Mouse (Mus musculus) hindbrain, embryonic 16.5 days (tissue): ENCODE data around the gene Cpt1a. TPM values are rescaled to one million over a fixed set of nuclear protein-coding genes. Genes with fewer than 3 reads are reported as not detected.
A peak's percentile ranks its signal among the peaks of the same experiment; 100 is the strongest.

Experiments
- ATAC-seq: fragments of 200-750 bp; cut with Nextera tagmentation; 2 replicates; pipeline ENCODE4 v1.8.0; 2017; ENCODE audit warnings: moderate TSS enrichment, moderate library complexity
- H3K27ac ChIP-seq: fragments of 300-500 bp; sonication (generic); 2 replicates; pipeline ENCODE4 v1.5.1; 2014; ENCODE audit warnings: low read depth, mild to moderate bottlenecking, control low read depth, low read length, moderate library complexity
- H3K27me3 ChIP-seq: fragments of 300-500 bp; sonication (generic); replicated peaks from 2 replicates; pipeline ENCODE4 v1.6.1; 2014; ENCODE audit warnings: low read length; ENCODE audit not compliant: control insufficient read depth, insufficient read depth
- H3K36me3 ChIP-seq: fragments of 300-500 bp; sonication (generic); 2 replicates; pipeline ENCODE4 v1.6.1; 2014; ENCODE audit warnings: mild to moderate bottlenecking, low read length, moderate library complexity, mixed read lengths; ENCODE audit not compliant: control insufficient read depth, insufficient read depth
- H3K4me1 ChIP-seq: fragments of 300-500 bp; sonication (generic); 2 replicates; pipeline ENCODE4 v1.6.1; 2014; ENCODE audit warnings: low read depth, low read length; ENCODE audit not compliant: control insufficient read depth, insufficient read depth
- H3K4me2 ChIP-seq: fragments of 300-500 bp; sonication (generic); 2 replicates; pipeline ENCODE4 v1.6.1; 2014; ENCODE audit warnings: mild to moderate bottlenecking, low read length, control low read depth, moderate library complexity
- H3K4me3 ChIP-seq: fragments of 300-500 bp; sonication (generic); 2 replicates; pipeline ENCODE4 v1.5.1; 2014; ENCODE audit warnings: mild to moderate bottlenecking, low read length, control low read depth, moderate library complexity
- H3K9ac ChIP-seq: fragments of 300-500 bp; sonication (generic); 2 replicates; pipeline ENCODE4 v1.6.1; 2014; ENCODE audit warnings: low read depth, mild to moderate bottlenecking, control low read depth, low read length, moderate library complexity
- H3K9me3 ChIP-seq: fragments of 300-500 bp; sonication (generic); 2 replicates; pipeline ENCODE4 v1.6.1; 2014; ENCODE audit warnings: mild to moderate bottlenecking, low read length, moderate library complexity; ENCODE audit not compliant: control insufficient read depth
- WGBS: fragments of 180-500 bp; shearing (Covaris S2); extraction: QIAGEN DNeasy Blood & Tissue Kit; methylation state at CpG from one replicate; pipeline ENCODE4 v1.1.7; 2014; 5-methylcytosine and 5-hydroxymethylcytosine counted together
- polyA plus RNA-seq: library from polyadenylated mRNA; unstranded; fragments of >200 nt; fragmentation: Nextera tagmentation; extraction: Ambion mirVana; gene quantifications from 2 replicates; pipeline ENCODE4 v1.2.1, GENCODE M21; 2015

The Cpt1a gene
- polyA plus RNA-seq, 1 experiment from 2014 or later: 17.6 TPM

DNA sequence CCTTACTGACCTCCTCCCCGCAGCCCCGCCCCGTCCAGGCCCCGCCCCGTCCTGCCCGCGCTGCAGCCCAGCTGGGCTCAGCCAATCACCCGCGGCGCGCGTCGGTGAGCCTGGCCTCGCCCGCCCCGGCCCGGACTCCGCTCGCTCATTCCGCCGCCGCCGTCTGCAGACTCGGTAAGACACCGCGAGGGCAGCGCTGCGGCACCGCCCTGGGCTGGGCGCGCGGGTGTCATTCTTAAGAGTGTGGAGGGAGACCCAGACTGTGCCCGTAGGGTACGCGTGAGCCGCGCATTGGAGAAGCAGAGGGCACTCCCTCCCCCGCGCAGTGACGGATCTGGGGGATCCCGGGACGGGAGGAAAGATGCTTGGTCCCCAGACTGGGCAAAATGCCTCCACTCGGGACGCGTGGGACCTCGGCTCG, 1.1 kb downstream of the Cpt1a start:
- Histone ChIP-seq H3K27ac (peak overlapping the region; percentile 32), H3K9ac (peak overlapping the region; percentile 62), H3K36me3 (no peaks in the 10 kb centered on the region), H3K27me3 (peaks cover 8% of the 10 kb centered on the region; the same call in 1 of the 2 replicates), H3K4me3 (peak overlapping the region; percentile 56), H3K9me3 (no peaks in the 10 kb centered on the region), H3K4me2 (peak overlapping the region; percentile 79), H3K4me1 (peaks cover 24% of the 10 kb centered on the region)
- 1% methylated on average over 40 of the region's 47 CpGs for WGBS
- peak; percentile 71 for ATAC-seq

DNA sequence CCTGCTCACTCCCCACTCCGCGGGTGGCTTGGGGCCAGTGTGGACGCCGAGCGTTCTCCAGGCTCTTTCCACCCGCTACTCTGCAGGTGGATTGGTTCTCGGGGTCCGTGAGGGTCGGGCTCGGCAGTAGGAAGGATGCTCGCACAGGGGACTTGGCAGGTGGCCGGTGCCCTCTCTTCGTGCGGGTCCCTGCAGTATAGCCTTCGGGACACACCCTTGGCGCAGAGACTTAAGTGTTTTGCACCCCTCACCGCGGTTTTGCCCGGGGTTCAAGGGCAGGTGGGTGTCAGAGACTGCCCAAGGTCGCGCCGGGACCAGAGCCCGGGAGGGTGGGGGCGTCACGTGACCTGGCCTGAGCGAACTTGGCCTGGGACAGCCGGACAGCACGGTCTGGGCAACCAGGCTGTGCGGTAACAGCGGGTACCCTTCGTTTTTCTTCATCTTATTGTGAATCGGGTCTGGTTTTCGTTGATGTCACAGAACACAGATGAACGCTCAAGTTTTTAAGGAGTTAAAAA, 1.7 kb downstream of the Cpt1a start:
- peaks cover 24% of the 10 kb centered on the region for H3K4me1 ChIP-seq
- H3K27me3 ChIP-seq: peaks cover 8% of the 10 kb centered on the region; the same call in 1 of the 2 replicates
- WGBS: under 1% methylated on average over 34 of the region's 34 CpGs
- peak; percentile 31 for ATAC-seq
- H3K36me3 ChIP-seq: no peaks in the 10 kb centered on the region
- H3K9me3 ChIP-seq: no peaks in the 10 kb centered on the region
- H3K4me2 ChIP-seq: peak overlapping the region; percentile 79
- peak overlapping the region; percentile 89 for H3K27ac ChIP-seq
- peak overlapping the region; percentile 62 for H3K9ac ChIP-seq
- peak overlapping the region; percentile 56 for H3K4me3 ChIP-seq

GRCm38 (mm10) chr19:3324271-3324811, 2.2 kb downstream of the Cpt1a start:
- Histone ChIP-seq H3K27ac (peak overlapping the region; percentile 89), H3K27me3 (peaks cover 8% of the 10 kb centered on the region; the same call in 1 of the 2 replicates), H3K9ac (peak overlapping the region; percentile 62), H3K4me3 (peak overlapping the region; percentile 56), H3K4me2 (peak overlapping the region; percentile 79), H3K4me1 (peaks cover 24% of the 10 kb centered on the region), H3K9me3 (no peaks in the 10 kb centered on the region), H3K36me3 (no peaks in the 10 kb centered on the region)
- ATAC-seq: no peak
- 2% methylated on average over 17 of the region's 17 CpGs for WGBS

DNA sequence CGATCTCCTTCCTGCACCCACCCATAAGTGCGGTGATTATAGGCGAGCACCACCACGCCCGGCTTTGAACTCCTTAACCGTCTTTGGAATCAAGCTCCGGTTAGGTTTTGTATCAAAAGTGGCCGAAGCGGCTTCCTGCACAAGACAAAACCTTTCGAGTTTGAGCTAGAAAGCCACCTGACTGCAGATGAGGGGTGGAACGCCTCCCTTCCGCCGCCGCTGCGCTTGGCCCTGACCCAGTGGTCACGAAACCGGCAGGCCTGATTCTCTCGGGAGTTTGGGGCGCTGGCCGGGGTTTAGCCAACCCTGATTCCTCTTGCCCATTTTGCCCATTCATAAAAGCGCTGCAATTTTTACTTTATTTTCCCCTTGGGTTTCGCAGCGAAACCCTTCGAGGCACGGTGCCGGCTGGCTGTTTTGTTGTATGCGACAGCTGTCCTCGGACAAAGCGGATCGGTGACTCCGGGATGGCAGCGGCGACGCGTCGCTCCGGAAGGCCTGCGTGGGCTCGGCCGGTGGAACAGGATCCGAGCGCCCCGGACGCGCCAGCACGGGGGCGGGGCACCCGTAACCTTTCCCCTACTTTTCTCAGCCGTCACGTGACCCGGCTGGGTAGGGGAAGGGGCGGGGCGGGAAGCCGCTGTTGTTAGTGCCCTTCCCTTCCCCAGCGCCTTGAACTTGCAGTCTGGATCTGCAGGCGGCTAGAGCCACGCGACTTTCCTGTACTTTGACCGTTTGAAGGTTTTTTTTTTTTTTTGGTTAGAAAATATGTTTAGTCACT, 3.0 kb downstream of the Cpt1a start:
- Histone ChIP-seq H3K27ac (peak overlapping the region; percentile 89), H3K36me3 (no peaks in the 10 kb centered on the region), H3K4me3 (peak overlapping the region; percentile 56), H3K4me1 (peaks cover 24% of the 10 kb centered on the region), H3K4me2 (peak overlapping the region; percentile 79), H3K27me3 (peaks cover 8% of the 10 kb centered on the region; the same call in 1 of the 2 replicates), H3K9me3 (no peaks in the 10 kb centered on the region), H3K9ac (peak overlapping the region; percentile 61)
- under 1% methylated on average over 59 of the region's 59 CpGs for WGBS
- ATAC-seq: peak; percentile 83

GRCm38 (mm10) chr19:3325771-3326478, 3.8 kb downstream of the Cpt1a start:
- H3K27me3 ChIP-seq: peaks cover 8% of the 10 kb centered on the region; the same call in 1 of the 2 replicates
- peak overlapping the region; percentile 79 for H3K4me2 ChIP-seq
- WGBS: 35% methylated on average over 15 of the region's 15 CpGs
- H3K36me3 ChIP-seq: no peaks in the 10 kb centered on the region
- peak overlapping the region; percentile 61; the same call in 1 of the 2 replicates for H3K9ac ChIP-seq
- H3K9me3 ChIP-seq: no peaks in the 10 kb centered on the region
- peaks cover 24% of the 10 kb centered on the region for H3K4me1 ChIP-seq
- H3K4me3 ChIP-seq: peak overlapping the region; percentile 56
- H3K27ac ChIP-seq: peak overlapping the region; percentile 89
- no peak for ATAC-seq

GRCm38 (mm10) chr19:3326479-3327047, 4.4 kb downstream of the Cpt1a start:
- Histone ChIP-seq H3K9ac (no peak overlapping the region), H3K4me2 (peak overlapping the region; percentile 79)

DNA sequence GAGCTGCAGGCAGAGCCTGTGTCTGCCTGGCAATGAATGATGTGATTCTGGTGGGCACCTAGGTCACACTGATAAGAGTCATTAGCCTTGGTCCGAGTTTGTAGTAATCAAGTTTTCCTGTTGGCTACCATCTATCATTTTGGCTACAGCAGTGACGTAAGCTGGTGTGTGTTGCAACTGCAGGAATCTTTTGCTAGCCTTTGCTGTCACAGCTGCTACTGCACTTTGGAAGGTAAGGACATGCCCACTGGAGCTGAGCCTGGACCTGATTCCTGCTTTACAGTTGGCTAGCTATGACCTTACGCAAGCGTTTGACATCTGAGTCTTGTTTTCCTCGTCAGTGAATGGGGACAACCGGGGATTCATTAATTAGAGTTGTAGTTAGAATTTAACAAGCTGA, 11.1 kb downstream of the Cpt1a start:
- H3K4me1 ChIP-seq: peaks cover 9% of the 10 kb centered on the region
- H3K4me2 ChIP-seq: no peak overlapping the region
- H3K4me3 ChIP-seq: no peak overlapping the region
- no peaks in the 10 kb centered on the region for H3K27me3 ChIP-seq
- no peak overlapping the region for H3K9ac ChIP-seq
- ATAC-seq: no peak
- 45% methylated on average over 6 of the region's 6 CpGs for WGBS
- no peaks in the 10 kb centered on the region for H3K9me3 ChIP-seq
- no peak overlapping the region for H3K27ac ChIP-seq
- no peaks in the 10 kb centered on the region for H3K36me3 ChIP-seq

More at GRCm38 (mm10) chr19:3326479-3327047, 4.4 kb downstream of the Cpt1a start:
- H3K4me3 ChIP-seq: no peak overlapping the region
- WGBS: 80% methylated on average over 12 of the region's 12 CpGs
- no peaks in the 10 kb centered on the region for H3K9me3 ChIP-seq
- H3K4me1 ChIP-seq: peaks cover 24% of the 10 kb centered on the region
- H3K27me3 ChIP-seq: peaks cover 5% of the 10 kb centered on the region; the same call in 1 of the 2 replicates
- no peak overlapping the region; the same call in 1 of the 2 replicates for H3K27ac ChIP-seq
- H3K36me3 ChIP-seq: no peaks in the 10 kb centered on the region
- no peak for ATAC-seq

DNA sequence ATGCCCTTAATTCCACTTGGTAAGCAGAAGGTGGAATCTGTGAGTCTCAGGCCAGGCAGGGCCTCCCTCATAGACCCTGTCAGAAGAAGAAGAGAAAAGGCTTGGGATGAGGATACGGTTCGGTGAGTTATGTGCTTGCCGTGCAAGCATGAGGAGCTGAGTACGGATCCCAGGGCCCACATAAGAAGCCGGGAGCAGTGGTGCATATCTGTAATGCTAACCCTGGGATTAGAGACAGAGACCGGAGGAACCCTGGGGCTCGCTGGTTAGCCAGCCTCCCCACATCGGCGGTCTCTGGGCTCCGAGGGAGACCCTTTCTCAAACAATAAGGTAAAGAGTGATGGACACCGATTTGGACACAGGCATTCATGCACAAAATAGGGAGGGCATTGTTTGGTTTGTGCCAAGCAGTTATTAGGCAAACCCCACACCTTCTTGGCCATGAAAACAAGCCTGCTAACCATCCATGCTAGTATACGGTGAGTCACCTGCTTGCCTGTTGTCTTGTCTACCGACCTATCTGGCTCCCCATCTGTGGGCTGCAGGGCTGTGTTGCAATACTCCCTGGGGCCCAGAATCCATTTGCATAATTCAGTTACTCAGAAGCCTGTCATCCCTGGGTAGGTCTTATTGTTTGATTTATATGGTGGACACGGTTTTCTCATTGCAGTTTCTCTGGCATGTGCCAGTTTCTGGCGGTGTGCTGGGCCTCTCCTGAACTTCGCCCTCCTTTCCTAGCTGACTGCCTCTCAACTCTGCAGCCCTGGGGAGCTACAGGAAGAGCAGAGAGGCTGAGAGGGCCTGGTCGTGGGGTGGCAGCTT, 11.8 kb downstream of the Cpt1a start:
- no peaks in the 10 kb centered on the region for H3K36me3 ChIP-seq
- H3K4me3 ChIP-seq: no peak overlapping the region
- 33% methylated on average over 17 of the region's 17 CpGs for WGBS
- ATAC-seq: peak; percentile 34; the same call in 1 of the 2 replicates
- H3K4me2 ChIP-seq: no peak overlapping the region
- no peaks in the 10 kb centered on the region for H3K27me3 ChIP-seq
- no peak overlapping the region for H3K9ac ChIP-seq
- H3K4me1 ChIP-seq: peaks cover 9% of the 10 kb centered on the region
- no peak overlapping the region for H3K27ac ChIP-seq
- no peaks in the 10 kb centered on the region for H3K9me3 ChIP-seq
